In genomic region chr19:10759983-10760831, GRCm38 (mm10) we compare ENCODE assay signal across 13 mouse cellular contexts. TPM values are rescaled to one million over a fixed set of nuclear protein-coding genes. Genes with fewer than 3 reads are reported as not detected.
A peak's percentile ranks its signal among the peaks of the same experiment; 100 is the strongest.
DNase-seq lines count a peak whose midpoint lies in the region; ATAC-seq lines count a peak whose summit lies in the region.
"Had no signal": no experiment of that assay in that cellular context is flagged by ENCODE, and none has a peak within 500 bp of the region (broad histone marks: within the 10 kb centered on the region; RNA-seq: fewer than 3 reads in every experiment).

No protein-coding gene starts in this region.

- peak; percentile 47 for DNase-seq in midbrain, embryonic 11.5 days (ENCODE audit: low spot score, missing footprints)
- DNase-seq in embryonic facial prominence, embryonic 14.5 days (ENCODE audit: low spot score): peak; percentile 59
- peak; percentile 63 for DNase-seq in thymus, postnatal 0 days (ENCODE audit: low spot score)
- DNase-seq in hindbrain, embryonic 10.5 days (ENCODE audit: low spot score): no peak
- no peak for DNase-seq in right cerebral cortex, postnatal 4 days
- DNase-seq in midbrain, embryonic 10.5 days (ENCODE audit: low spot score): no peak
- DNase-seq: adrenal gland, adult 2 months; kidney, adult 8-10 months had no signal

- H3K36me3 ChIP-seq in midbrain, embryonic 11.5 days (ENCODE audit: control insufficient read depth, insufficient read depth, low read length): no peaks in the 10 kb centered on the region
- H3K36me3 ChIP-seq in midbrain, embryonic 15.5 days (replicated peaks): no peaks in the 10 kb centered on the region
- no peaks in the 10 kb centered on the region for H3K36me3 ChIP-seq in embryonic facial prominence, embryonic 14.5 days (ENCODE audit: control insufficient read depth, insufficient read depth, low read length)
- H3K36me3 ChIP-seq in heart, embryonic 14.5 days (ENCODE audit: control insufficient read depth, insufficient read depth, low read length): no peaks in the 10 kb centered on the region
- H3K36me3 ChIP-seq in hindbrain, embryonic 10.5 days: no peaks in the 10 kb centered on the region
- no peaks in the 10 kb centered on the region for H3K36me3 ChIP-seq in midbrain, embryonic 10.5 days
- H3K36me3 ChIP-seq: G1E had no signal

- H3K9ac ChIP-seq in midbrain, embryonic 11.5 days (ENCODE audit: low read length): no peak overlapping the region
- H3K9ac ChIP-seq in midbrain, embryonic 15.5 days: no peak overlapping the region
- no peak overlapping the region for H3K9ac ChIP-seq in embryonic facial prominence, embryonic 14.5 days (ENCODE audit: low read depth, low read length)
- H3K9ac ChIP-seq in heart, embryonic 14.5 days (ENCODE audit: low read length): no peak overlapping the region

- no peak overlapping the region for H3K27ac ChIP-seq in midbrain, embryonic 11.5 days (ENCODE audit: low read depth, low read length)
- H3K27ac ChIP-seq in midbrain, embryonic 15.5 days: no peak overlapping the region
- H3K27ac ChIP-seq in embryonic facial prominence, embryonic 14.5 days (replicated peaks; ENCODE audit: low read depth, low read length): no peak overlapping the region
- peak overlapping the region; percentile 84 to 85 for H3K27ac ChIP-seq in heart, embryonic 14.5 days (replicated peaks in 1 of 2; ENCODE audit: control insufficient read depth in 1 of 2, insufficient read depth in 1 of 2, low read depth in 2 of 2, low read length in 2 of 2)
- no peak overlapping the region for H3K27ac ChIP-seq in hindbrain, embryonic 10.5 days
- H3K27ac ChIP-seq in midbrain, embryonic 10.5 days (replicated peaks): no peak overlapping the region
- H3K27ac ChIP-seq: macrophage had no signal

- H3K9me3 ChIP-seq in midbrain, embryonic 11.5 days (ENCODE audit: control insufficient read depth, low read length): no peaks in the 10 kb centered on the region
- no peaks in the 10 kb centered on the region for H3K9me3 ChIP-seq in midbrain, embryonic 15.5 days
- no peaks in the 10 kb centered on the region for H3K9me3 ChIP-seq in embryonic facial prominence, embryonic 14.5 days (ENCODE audit: control insufficient read depth, low read length)
- H3K9me3 ChIP-seq in heart, embryonic 14.5 days (ENCODE audit: control insufficient read depth, low read length): no peaks in the 10 kb centered on the region
- no peaks in the 10 kb centered on the region for H3K9me3 ChIP-seq in hindbrain, embryonic 10.5 days
- no peaks in the 10 kb centered on the region for H3K9me3 ChIP-seq in midbrain, embryonic 10.5 days (replicated peaks)
- H3K9me3 ChIP-seq: G1E had no signal

- H3K4me2 ChIP-seq in midbrain, embryonic 11.5 days: no peak overlapping the region
- no peak overlapping the region for H3K4me2 ChIP-seq in midbrain, embryonic 15.5 days
- no peak overlapping the region for H3K4me2 ChIP-seq in embryonic facial prominence, embryonic 14.5 days (ENCODE audit: low read depth, low read length)
- peak overlapping the region; percentile 34 for H3K4me2 ChIP-seq in heart, embryonic 14.5 days (ENCODE audit: low read length)

- 85% methylated on average over 9 of the region's 9 CpGs for WGBS in midbrain, embryonic 11.5 days
- 89% methylated on average over 9 of the region's 9 CpGs for WGBS in midbrain, embryonic 15.5 days
- WGBS in embryonic facial prominence, embryonic 14.5 days: 77% methylated on average over 9 of the region's 9 CpGs
- WGBS in heart, embryonic 14.5 days: 44% methylated on average over 9 of the region's 9 CpGs
- 92% methylated on average over 9 of the region's 9 CpGs for WGBS in hindbrain, embryonic 10.5 days
- WGBS in midbrain, embryonic 10.5 days: 90% methylated on average over 9 of the region's 9 CpGs

- ATAC-seq in midbrain, embryonic 11.5 days (ENCODE audit: low FRiP score): no peak
- no peak for ATAC-seq in midbrain, embryonic 15.5 days (replicated peaks)
- ATAC-seq in embryonic facial prominence, embryonic 14.5 days (ENCODE audit: low read depth): peak; percentile 15; the same call in 1 of the 2 replicates
- ATAC-seq in heart, embryonic 14.5 days (ENCODE audit: insufficient number of reproducible peaks, insufficient read depth, low FRiP score, low read depth): peak; percentile 73

- H3K27me3 ChIP-seq in midbrain, embryonic 11.5 days (ENCODE audit: control insufficient read depth, insufficient read depth, low read length): no peaks in the 10 kb centered on the region
- no peaks in the 10 kb centered on the region for H3K27me3 ChIP-seq in midbrain, embryonic 15.5 days (replicated peaks)
- H3K27me3 ChIP-seq in embryonic facial prominence, embryonic 14.5 days (replicated peaks; ENCODE audit: control insufficient read depth, insufficient read depth, low read length): no peaks in the 10 kb centered on the region
- H3K27me3 ChIP-seq in heart, embryonic 14.5 days (ENCODE audit: control insufficient read depth, insufficient read depth, low read length): no peaks in the 10 kb centered on the region
- no peaks in the 10 kb centered on the region for H3K27me3 ChIP-seq in hindbrain, embryonic 10.5 days (ENCODE audit: insufficient read depth, poor library complexity, severe bottlenecking)
- no peaks in the 10 kb centered on the region for H3K27me3 ChIP-seq in midbrain, embryonic 10.5 days (ENCODE audit: low read depth, poor library complexity, severe bottlenecking)

- no peaks in the 10 kb centered on the region for H3K4me1 ChIP-seq in midbrain, embryonic 11.5 days (ENCODE audit: control insufficient read depth, insufficient read depth, low read length)
- no peaks in the 10 kb centered on the region for H3K4me1 ChIP-seq in midbrain, embryonic 15.5 days
- H3K4me1 ChIP-seq in embryonic facial prominence, embryonic 14.5 days (ENCODE audit: control insufficient read depth, insufficient read depth, low read length): peaks cover 19% of the 10 kb centered on the region
- H3K4me1 ChIP-seq in heart, embryonic 14.5 days (ENCODE audit: control insufficient read depth in 2 of 2, insufficient read depth in 2 of 2, low read length in 2 of 2): peaks cover 15 to 27% of the 10 kb centered on the region in 2 experiments
- peaks cover 14% of the 10 kb centered on the region for H3K4me1 ChIP-seq in hindbrain, embryonic 10.5 days (replicated peaks)
- H3K4me1 ChIP-seq in midbrain, embryonic 10.5 days: peaks cover 10% of the 10 kb centered on the region; the same call in 1 of the 2 replicates

- no peak overlapping the region for H3K4me3 ChIP-seq in midbrain, embryonic 11.5 days (ENCODE audit: low read depth, low read length)
- H3K4me3 ChIP-seq in midbrain, embryonic 15.5 days: no peak overlapping the region
- H3K4me3 ChIP-seq in embryonic facial prominence, embryonic 14.5 days (ENCODE audit: low read depth, low read length): no peak overlapping the region
- H3K4me3 ChIP-seq in heart, embryonic 14.5 days (ENCODE audit: control insufficient read depth in 1 of 2, insufficient read depth in 1 of 2, low read depth in 1 of 2, low read length in 2 of 2): no peak overlapping the region
- no peak overlapping the region for H3K4me3 ChIP-seq in hindbrain, embryonic 10.5 days
- H3K4me3 ChIP-seq in midbrain, embryonic 10.5 days: no peak overlapping the region

RNA-seq across cellular contexts. Expression of gene Cd5, which starts 21.4 kb away (rescaled TPM):
- polyA plus RNA-seq in midbrain, embryonic 11.5 days (2014; fragmentation: Nextera tagmentation; extraction: Ambion mirVana): 0.08 and 0.22 TPM in 2 replicates
- polyA plus RNA-seq in midbrain, embryonic 15.5 days (2015; fragmentation: Nextera tagmentation; extraction: Ambion mirVana): 0.52 and 0.86 TPM in 2 replicates
- polyA plus RNA-seq in embryonic facial prominence, embryonic 14.5 days (2014; fragmentation: Nextera tagmentation; extraction: Ambion mirVana): 0.58 and 0.78 TPM in 2 replicates
- polyA plus RNA-seq in heart, embryonic 14.5 days (2014; fragmentation: Nextera tagmentation; extraction: Ambion mirVana): 0.66 and 1.4 TPM in 2 replicates
- polyA plus RNA-seq in thymus, postnatal 0 days (2015; fragmentation: Nextera tagmentation; extraction: Ambion mirVana): 116 and 132 TPM in 2 replicates
- polyA plus RNA-seq in hindbrain, embryonic 10.5 days (2016; fragmentation: Nextera tagmentation; extraction: Ambion mirVana): 0.14 and 0.18 TPM in 2 replicates
- not detected in 2 replicates for polyA plus RNA-seq in midbrain, embryonic 10.5 days (2016; fragmentation: Nextera tagmentation; extraction: Ambion mirVana)
- polyA plus RNA-seq: G1E; limb, embryonic 11.5 days had no signal

Comparison
In these comparisons a context has a peak if more than half of its experiments do, and no peak if none do; other contexts are left out.
1. DNase-seq: peak in midbrain, embryonic 11.5 days (single experiment), embryonic facial prominence, embryonic 14.5 days (single experiment) and thymus, postnatal 0 days (single experiment); none in hindbrain, embryonic 10.5 days (single experiment), right cerebral cortex, postnatal 4 days (single experiment) and midbrain, embryonic 10.5 days (single experiment).
2. ATAC-seq: peak in embryonic facial prominence, embryonic 14.5 days (single experiment) and heart, embryonic 14.5 days (single experiment); none in midbrain, embryonic 11.5 days (single experiment) and midbrain, embryonic 15.5 days (single experiment).
3. H3K27ac ChIP-seq: peak in heart, embryonic 14.5 days (2 of 2); none in midbrain, embryonic 11.5 days (single experiment), midbrain, embryonic 15.5 days (single experiment), embryonic facial prominence, embryonic 14.5 days (single experiment), hindbrain, embryonic 10.5 days (single experiment) and midbrain, embryonic 10.5 days (single experiment).
4. RNA of gene Cd5, which starts 21.4 kb away (polyA plus RNA-seq): 116 to 132 TPM in thymus, postnatal 0 days; 0.66 to 1.4 TPM in heart, embryonic 14.5 days, 0.58 to 0.78 TPM in embryonic facial prominence, embryonic 14.5 days, 0.52 to 0.86 TPM in midbrain, embryonic 15.5 days, 0.08 to 0.22 TPM in midbrain, embryonic 11.5 days, 0.14 to 0.18 TPM in hindbrain, embryonic 10.5 days and not detected in midbrain, embryonic 10.5 days; every median in the first group is over 10 times any median in the second.